Mouse (Mus musculus) thymus, postnatal 4 days (tissue): Measurements from ENCODE around the gene Ppil3.

Experiments used
- DNase-seq: peaks from one replicate; pipeline ENCODE4 v3.0.0; 2021

Ppil3 gene

GRCm38 (mm10) chr1:58445143-58445722, at the start of gene Ppil3, which contains the start of gene Nif3l1:
TSS of gene Ppil3 (minus strand) at chr1:58445486.
TSS of gene Nif3l1 (plus strand) at chr1:58445151.
- DNase-seq, result peak; percentile 82

GRCm38 (mm10) chr1:58482647-58483046, 37.4 kb upstream of the Ppil3 start:
- no peak for DNase-seq

GRCm38 (mm10) chr1:58475662-58476061, 30.4 kb upstream of the Ppil3 start:
- DNase-seq, result no peak

- no peak for DNase-seq
These were observed 20.3 kb upstream of the Ppil3 start for GRCm38 (mm10) chr1:58465561-58465960.

- DNase-seq, result no peak
These were observed 19.8 kb upstream of the Ppil3 start for GRCm38 (mm10) chr1:58465042-58465441.

- no peak for DNase-seq
These were observed 18.6 kb upstream of the Ppil3 start for GRCm38 (mm10) chr1:58463935-58464334.

GRCm38 (mm10) chr1:58460566-58460965, 15.3 kb upstream of the Ppil3 start:
- no peak for DNase-seq

- DNase-seq, result no peak
These were observed 13.6 kb upstream of the Ppil3 start for GRCm38 (mm10) chr1:58458867-58459266.

- no peak for DNase-seq
These were observed 12.9 kb upstream of the Ppil3 start for GRCm38 (mm10) chr1:58458175-58458574.

GRCm38 (mm10) chr1:58454316-58454715, 9.0 kb upstream of the Ppil3 start:
- no peak for DNase-seq

GRCm38 (mm10) chr1:58448396-58448795, 3.1 kb upstream of the Ppil3 start:
- DNase-seq, result no peak

GRCm38 (mm10) chr1:58447766-58448165, 2.5 kb upstream of the Ppil3 start:
- DNase-seq, result no peak

GRCm38 (mm10) chr1:58445861-58446260, 575 bp upstream of the Ppil3 start:
- DNase-seq, result peak; percentile 12

GRCm38 (mm10) chr1:58444691-58445090, 595 bp downstream of the Ppil3 start:
- DNase-seq, result no peak

GRCm38 (mm10) chr1:58424551-58424950, 20.7 kb downstream of the Ppil3 start:
- no peak for DNase-seq

- DNase-seq, result peak; percentile 98
These were observed 21.7 kb downstream of the Ppil3 start, which contains the start of gene Clk1 for GRCm38 (mm10) chr1:58423371-58424248. TSS of gene Clk1 (minus strand) at chr1:58424066.

GRCm38 (mm10) chr1:58422879-58423278, 22.4 kb downstream of the Ppil3 start:
- peak; percentile 32 for DNase-seq

GRCm38 (mm10) chr1:58420961-58421360, 24.3 kb downstream of the Ppil3 start:
- DNase-seq, result no peak

GRCm38 (mm10) chr1:58420032-58420431, 25.3 kb downstream of the Ppil3 start:
- DNase-seq, result no peak

GRCm38 (mm10) chr1:58416048-58416447, 29.2 kb downstream of the Ppil3 start:
- DNase-seq, result no peak

- no peak for DNase-seq
These were observed 29.8 kb downstream of the Ppil3 start for GRCm38 (mm10) chr1:58415442-58415841.

GRCm38 (mm10) chr1:58410776-58411175, 34.5 kb downstream of the Ppil3 start:
- no peak for DNase-seq

- DNase-seq, result no peak
These were observed 35.1 kb downstream of the Ppil3 start for GRCm38 (mm10) chr1:58410198-58410588.

- DNase-seq, result no peak
These were observed 35.6 kb downstream of the Ppil3 start for GRCm38 (mm10) chr1:58409553-58410197.
